Mouse (Mus musculus): ENCODE data around the gene Sdhb.

Gene Sdhb

GRCm38 (mm10) chr4:140948481-140948880, 12.5 kb upstream of the Sdhb start:
- DNase-seq (ENCODE audit: low read depth, low spot score) = no peak

DNA sequence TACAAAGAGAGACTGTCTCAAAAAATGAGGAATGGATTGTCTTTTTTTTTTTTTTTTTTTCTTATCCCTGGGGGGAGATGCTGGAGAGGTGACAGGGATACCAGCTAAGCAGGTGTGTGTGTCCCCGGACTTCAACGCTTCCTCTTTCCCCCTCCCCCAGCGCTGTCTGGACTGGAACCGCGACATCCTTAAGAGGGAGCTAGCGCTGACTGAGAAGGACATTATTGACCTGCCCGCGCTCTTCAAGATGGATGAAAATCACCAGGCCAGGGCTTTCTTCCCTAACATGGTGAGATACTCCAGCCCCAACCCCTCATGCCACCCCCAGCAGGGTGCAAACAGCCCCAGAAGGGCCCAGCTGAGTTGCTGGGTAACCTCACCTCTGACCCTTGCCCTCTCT, 12.0 kb upstream of the Sdhb start:
- DNase-seq (ENCODE audit: low read depth, low spot score) = no peak

GRCm38 (mm10) chr4:140949616-140950015, 11.4 kb upstream of the Sdhb start:
- DNase-seq (ENCODE audit: low read depth, low spot score) = no peak

DNA sequence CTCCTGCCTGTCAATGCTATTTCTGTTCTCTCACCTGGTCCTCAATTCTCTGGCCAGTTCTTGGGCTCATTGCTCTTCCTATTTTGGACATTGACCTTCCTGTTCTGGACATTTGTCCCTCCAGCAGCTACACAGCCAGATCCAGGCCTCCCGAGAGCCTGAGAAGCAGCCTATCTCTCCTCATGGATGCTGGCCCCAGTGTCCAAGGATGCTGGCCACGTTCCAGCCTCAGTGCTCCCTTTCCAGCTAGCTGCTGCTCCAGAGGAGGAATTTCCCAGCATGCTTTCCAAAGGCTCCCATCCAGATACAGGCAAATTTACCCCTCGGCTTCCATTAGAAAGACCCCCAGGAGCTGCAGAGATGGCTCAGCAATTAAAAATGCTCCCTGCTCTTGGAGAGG, 10.4 kb upstream of the Sdhb start:
- no peak for DNase-seq (ENCODE audit: low read depth, low spot score)

GRCm38 (mm10) chr4:140951861-140952641, 9.0 kb upstream of the Sdhb start:
- no peak for DNase-seq (ENCODE audit: low read depth, low spot score)

- peak; percentile 31 for DNase-seq (ENCODE audit: low read depth, low spot score)
These were observed 3.8 kb upstream of the Sdhb start for GRCm38 (mm10) chr4:140957131-140957702.

GRCm38 (mm10) chr4:140957725-140958124, 3.3 kb upstream of the Sdhb start:
- DNase-seq (ENCODE audit: low read depth, low spot score) = peak; percentile 58

- no peak for DNase-seq (ENCODE audit: low read depth, low spot score)
These were observed 2.7 kb upstream of the Sdhb start for GRCm38 (mm10) chr4:140958319-140958718.

GRCm38 (mm10) chr4:140959128-140959679, 1.8 kb upstream of the Sdhb start:
- no peak for DNase-seq (ENCODE audit: low read depth, low spot score)

DNA sequence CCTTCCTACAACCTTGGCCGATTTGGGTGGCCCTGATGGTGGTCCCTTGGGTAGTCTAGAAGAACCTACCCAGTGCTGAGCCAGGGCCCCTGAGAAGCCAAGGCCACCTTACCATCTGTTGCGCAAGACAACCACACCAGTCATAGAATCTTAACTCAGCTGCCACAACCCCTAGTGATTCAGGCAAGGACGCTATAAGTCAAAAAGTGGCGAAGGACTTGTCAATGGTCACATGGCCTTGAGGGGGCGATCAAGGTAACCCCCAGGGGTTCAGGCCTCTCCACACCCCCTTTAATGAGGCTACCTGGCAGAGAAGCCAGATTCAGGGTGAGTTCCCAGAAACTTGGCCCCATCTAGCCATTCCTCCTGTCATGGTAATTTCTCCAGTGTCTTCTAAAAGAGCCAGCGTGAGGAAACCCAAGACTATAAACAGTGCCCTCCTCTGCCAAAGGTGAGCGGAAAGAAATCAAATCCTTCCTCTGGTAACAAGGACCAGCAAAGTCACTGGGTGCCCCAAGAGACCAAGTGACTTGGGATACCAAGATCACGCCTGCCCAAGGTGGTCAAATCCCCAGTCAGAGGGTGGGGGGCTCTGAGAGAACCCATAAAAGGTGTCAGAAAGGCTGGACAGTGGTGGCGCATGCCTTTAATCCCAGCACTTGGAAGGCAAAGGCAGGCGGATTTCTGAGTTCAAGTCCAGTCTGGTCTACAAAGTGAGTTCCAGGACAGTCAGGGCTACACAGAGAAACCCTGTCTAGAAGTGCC, 1.1 kb upstream of the Sdhb start:
- DNase-seq (ENCODE audit: low read depth, low spot score) = no peak

DNA sequence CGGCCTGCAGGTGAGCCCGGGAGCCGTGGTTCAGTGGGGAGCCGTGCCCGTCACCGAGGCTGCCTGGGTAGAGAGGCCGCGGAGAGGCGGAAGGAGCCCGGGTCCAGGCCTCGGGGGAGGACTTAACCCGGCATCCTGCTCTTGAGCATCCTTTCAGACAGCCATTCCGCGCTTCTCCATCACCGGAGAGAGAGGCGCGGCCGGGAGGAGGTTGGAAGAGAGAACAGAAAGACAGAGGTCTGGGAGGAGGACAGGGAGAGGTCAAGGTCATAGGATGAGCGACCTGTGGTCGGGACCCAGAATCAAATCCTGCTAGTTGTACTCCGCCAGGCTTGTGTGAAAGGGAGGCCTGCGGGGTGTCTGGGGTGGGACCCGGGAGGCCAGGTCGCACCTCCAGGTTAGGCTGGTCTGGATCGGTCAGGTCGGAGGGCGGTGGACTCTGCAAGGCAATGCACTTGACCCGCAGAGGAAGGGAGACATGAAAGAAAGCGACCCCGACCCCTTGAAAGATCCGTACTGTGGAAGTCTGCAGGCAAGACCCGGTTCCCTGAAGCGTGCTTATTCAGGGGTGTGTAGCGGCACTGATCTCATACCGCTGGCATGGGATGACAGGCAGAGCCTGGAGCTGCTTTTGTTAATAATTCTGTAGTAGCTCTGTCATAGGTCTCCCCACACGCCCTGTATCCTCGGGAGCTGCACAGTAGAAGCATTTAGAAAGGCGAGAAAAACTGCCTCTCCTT, 634 bp downstream of the Sdhb start:
- DNase-seq (ENCODE audit: low read depth, low spot score) = no peak

DNA sequence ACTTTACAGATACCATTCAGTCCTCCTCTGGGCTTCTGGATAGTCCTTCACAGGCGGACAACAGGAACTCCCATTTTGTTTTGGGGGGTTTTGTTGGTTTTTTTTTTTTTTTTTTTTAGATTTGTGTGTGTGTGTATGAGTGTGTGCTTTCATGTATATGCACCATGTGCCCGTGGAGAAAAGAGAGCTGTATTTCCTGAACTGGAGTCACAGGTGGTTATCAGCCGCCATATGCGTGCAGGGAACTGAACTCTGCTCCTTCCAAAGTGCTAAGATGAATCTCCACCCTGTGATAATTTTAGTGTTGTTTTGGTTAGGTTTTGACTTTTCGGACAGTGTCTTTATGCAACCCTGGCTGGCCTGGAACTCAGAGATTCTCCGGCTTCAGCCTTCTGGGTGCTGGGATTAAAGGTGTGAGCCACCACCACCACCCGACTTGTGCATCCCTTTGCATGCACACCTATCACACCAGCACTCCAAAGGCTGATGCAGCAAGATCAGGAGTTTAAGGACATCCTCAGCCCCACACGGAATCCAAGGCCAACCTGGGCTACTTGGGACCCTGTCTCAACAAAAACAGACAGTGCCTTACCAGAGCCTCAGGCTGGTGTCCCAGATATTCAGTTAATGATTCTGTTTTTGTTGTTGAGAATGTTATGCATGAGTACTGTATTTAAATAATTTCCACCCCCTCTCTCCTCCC, 1.4 kb downstream of the Sdhb start:
- no peak for DNase-seq (ENCODE audit: low read depth, low spot score)

GRCm38 (mm10) chr4:140962950-140963349, 1.9 kb downstream of the Sdhb start:
- DNase-seq (ENCODE audit: low read depth, low spot score) = no peak

- DNase-seq (ENCODE audit: low read depth, low spot score) = peak; percentile 48
These were observed 3.1 kb downstream of the Sdhb start for GRCm38 (mm10) chr4:140963941-140964597.

DNA sequence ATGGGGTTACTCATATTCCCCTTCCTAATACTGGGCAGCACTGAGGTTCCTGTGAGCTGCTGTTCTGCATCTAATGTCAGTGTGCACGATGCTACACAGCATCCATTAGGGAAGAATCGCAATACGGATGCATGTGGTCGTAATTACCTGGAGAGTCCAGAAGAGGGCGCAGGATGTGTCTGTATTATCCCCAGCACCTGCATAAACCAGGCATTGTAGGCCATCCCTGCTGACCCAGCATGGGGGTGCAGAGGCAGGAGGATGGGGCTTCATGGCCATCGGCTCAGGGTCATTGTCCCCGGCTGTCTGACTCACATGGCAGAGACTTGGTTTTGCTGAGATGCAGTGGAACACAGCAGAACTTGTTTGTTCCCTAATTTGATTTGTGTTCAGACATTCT, 3.6 kb downstream of the Sdhb start:
- DNase-seq (ENCODE audit: low read depth, low spot score) = peak; percentile 52

DNA sequence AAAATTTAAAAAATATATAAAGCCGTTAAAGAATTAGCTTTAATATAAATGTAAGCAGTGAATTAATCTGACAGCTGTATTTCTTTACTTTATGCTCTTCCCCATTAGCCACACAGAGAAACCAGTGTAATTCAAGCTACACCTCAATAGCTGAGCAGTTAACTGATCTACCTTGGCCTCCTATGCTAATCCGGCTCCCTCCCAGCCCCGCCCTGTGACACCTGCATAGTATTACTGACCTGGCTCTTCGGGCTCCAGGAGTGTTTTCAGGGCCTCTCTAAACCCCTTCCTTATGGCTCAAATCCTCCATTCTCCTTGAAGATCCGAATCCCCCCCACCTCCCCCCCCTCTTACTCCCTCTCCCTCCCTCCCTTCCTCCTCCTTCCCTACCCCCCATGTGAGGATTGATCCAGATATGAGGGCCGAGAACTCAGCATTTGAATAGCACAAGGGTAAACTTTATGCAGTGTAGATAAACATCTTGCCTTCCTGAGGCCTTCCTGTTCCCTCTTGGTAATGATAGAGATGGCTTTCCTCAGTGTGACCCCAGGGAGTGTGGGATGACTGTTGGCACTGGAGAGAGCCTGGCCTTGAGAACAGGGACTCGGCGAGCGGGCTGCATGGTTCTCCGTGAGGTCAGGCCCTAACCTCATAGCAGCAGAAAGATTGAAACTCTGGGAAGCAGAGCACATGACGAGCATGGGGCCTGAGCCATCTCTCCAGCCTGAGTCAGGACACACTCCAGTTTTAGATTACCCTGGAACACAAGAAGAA, 6.6 kb downstream of the Sdhb start:
- DNase-seq (ENCODE audit: low read depth, low spot score) = no peak

GRCm38 (mm10) chr4:140971691-140972090, 10.7 kb downstream of the Sdhb start:
- no peak for DNase-seq (ENCODE audit: low read depth, low spot score)

- no peak for DNase-seq (ENCODE audit: low read depth, low spot score)
These were observed 13.4 kb downstream of the Sdhb start for GRCm38 (mm10) chr4:140974408-140974807.

GRCm38 (mm10) chr4:140975356-140975755, 14.4 kb downstream of the Sdhb start:
- no peak for DNase-seq (ENCODE audit: low read depth, low spot score)

DNA sequence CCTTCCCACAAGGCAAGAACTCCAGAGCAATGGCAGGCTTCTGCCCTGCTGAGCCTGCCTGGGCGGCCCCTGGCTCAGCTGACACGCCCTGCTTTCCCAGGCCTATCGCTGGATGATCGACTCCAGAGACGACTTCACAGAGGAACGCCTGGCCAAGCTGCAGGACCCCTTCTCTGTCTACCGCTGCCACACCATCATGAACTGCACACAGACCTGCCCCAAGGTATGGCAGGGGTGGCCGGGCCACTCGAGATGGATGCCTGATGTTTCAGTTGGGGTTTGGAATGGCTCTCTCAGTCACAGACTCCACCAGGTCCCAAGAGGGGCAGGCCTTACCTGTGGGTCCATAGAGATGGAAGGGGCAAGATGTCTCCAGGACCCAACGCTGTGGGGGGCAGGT, 16.3 kb downstream of the Sdhb start:
- DNase-seq (ENCODE audit: low read depth, low spot score) = no peak
